Mouse (Mus musculus) hindlimb bud, embryonic 11.5 days (tissue): Measurements from ENCODE around the gene Gm3854.
"Not testable (repeated sequence)": the region's sequence is repeated elsewhere in the genome, so short reads cannot be mapped to it uniquely, and the experiment has no call there.

Experiments
- DNase-seq: peaks from one replicate; pipeline ENCODE4 v3.0.0-alpha.2; 2012; ENCODE audit warnings: low read depth, low spot score; ENCODE audit errors: extremely low spot score

Gm3854 gene

DNA sequence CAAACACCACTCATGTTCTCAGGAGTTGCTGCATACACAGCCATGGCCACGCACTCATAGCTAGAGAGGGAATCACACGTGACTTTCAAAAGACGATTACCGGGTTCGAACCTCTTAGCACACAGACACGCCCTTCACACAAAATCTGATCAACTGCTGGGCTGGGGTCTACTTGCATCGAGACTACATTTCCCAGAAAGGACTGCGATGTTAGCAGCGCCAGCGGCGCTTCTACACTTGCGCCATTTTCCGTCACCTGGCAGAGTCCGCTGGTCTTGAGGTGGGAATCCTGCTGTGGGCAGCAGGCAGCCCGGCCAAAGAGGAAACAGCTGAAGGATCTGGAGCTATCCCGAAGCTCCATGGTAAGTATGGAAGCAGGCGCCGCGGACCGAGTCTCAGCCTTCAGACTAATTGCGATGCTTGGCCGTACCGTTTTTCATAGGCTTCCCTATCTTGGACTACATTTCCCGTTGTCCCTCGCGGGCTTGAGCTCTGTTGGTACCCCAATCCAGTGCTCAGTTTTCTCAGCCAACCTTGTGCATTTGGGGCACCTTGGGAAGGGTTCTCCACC, at the start of gene Gm3854:
TSS of gene Gm3854 (plus strand) at position 259 of the 571 bp plus-strand sequence.
- peak; percentile 77 for DNase-seq

DNA sequence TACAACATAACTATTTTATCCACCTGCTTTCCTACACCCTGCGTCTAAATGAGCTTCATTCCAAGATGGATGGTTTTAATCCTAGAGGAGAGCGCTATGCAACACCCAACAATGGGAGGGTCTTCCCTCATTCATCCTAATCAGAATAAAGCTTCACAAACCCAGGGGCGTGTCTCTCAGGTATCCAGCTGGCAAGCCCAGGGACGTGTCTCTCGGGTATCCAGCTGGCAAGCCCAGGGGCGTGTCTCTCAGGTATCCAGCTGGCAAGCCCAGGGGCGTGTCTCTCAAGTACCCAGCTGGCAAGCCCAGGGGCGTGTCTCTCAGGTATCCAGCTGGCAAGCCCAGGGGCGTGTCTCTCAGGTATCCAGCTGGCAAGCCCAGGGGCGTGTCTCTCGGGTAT, 42.8 kb upstream of the Gm3854 start:
- DNase-seq, result not testable (repeated sequence)

GRCm38 (mm10) chr7:6330458-6331232, 12.9 kb upstream of the Gm3854 start:
- DNase-seq, result no peak

DNA sequence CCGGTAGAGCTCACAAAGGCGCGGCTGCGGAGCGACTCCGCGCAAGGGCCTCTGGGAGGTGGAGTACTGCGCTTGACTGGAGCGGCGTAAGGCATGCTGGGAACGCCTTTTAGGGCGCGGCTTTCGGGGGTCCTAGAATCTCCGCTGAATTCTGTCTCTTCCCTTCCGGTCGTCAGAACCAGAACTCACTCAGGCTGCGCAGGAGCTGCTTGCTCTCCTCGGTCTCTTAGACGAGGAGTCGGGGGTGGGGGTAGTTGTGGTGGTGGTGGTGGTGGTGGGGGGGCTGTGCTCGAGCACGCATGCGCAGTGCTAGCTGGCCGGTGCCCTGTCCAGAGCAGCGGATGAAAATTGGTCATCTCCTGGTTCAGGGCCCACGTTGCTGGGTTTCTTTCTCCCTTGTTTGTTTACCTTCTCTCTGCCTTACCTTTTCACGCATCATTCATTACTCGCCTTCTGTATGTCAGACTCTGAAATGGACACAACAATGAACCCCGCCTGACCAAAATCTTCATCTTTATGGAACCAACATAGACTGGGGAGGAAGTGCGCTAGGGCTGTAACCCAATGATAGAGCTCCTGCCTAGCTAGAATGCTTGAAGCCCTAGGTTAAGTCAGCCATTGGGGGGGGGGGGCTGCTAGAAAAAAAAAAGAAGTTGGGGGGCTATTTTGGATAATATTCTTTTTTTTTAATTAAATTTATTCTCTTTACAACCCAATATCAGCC, 12.2 kb upstream of the Gm3854 start, which contains the start of gene Zfp583:
TSS of gene Zfp583 (minus strand) at position 53 of the 724 bp plus-strand sequence.
- peak; percentile 42 for DNase-seq

- DNase-seq, result no peak
Observed at GRCm38 (mm10) chr7:6339865-6340264, 3.7 kb upstream of the Gm3854 start.

- DNase-seq, result no peak
Observed at GRCm38 (mm10) chr7:6344124-6344523, 565 bp downstream of the Gm3854 start.

DNA sequence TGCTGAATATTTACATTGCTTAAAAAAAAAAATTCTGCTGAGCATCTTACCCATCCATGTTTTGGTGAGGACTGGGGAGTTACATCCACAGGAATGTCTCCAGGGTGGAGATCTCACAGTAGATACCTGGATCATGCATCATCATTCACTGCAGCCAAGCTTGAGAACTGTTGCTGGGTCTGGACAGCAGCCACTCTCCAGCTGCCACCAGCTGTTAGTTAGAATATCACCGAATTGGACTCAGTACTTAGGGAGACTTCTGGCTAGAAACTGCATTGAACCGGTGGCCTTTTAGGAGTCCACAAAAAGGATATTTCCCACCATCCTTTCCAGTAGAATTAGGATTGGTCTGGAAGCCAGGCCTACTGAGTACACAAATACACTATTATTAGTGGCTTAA, 14.6 kb downstream of the Gm3854 start:
- DNase-seq, result no peak

- DNase-seq, result peak; percentile 91
Observed at GRCm38 (mm10) chr7:6358937-6359590, 15.5 kb downstream of the Gm3854 start.

GRCm38 (mm10) chr7:6360477-6361060, 17.0 kb downstream of the Gm3854 start:
- DNase-seq, result no peak

- no peak for DNase-seq
Observed at GRCm38 (mm10) chr7:6361756-6362155, 18.2 kb downstream of the Gm3854 start.

- peak; percentile 92 for DNase-seq
Observed at GRCm38 (mm10) chr7:6362268-6363046, 18.9 kb downstream of the Gm3854 start.

- no peak for DNase-seq
Observed at GRCm38 (mm10) chr7:6363047-6363488, 19.5 kb downstream of the Gm3854 start, which contains the start of gene Zfp78. Gene Zfp78 (plus strand): TSS chr7:6363280.

GRCm38 (mm10) chr7:6364761-6365160, 21.2 kb downstream of the Gm3854 start:
- no peak for DNase-seq

- no peak for DNase-seq
Observed at GRCm38 (mm10) chr7:6367185-6367584, 23.6 kb downstream of the Gm3854 start.

DNA sequence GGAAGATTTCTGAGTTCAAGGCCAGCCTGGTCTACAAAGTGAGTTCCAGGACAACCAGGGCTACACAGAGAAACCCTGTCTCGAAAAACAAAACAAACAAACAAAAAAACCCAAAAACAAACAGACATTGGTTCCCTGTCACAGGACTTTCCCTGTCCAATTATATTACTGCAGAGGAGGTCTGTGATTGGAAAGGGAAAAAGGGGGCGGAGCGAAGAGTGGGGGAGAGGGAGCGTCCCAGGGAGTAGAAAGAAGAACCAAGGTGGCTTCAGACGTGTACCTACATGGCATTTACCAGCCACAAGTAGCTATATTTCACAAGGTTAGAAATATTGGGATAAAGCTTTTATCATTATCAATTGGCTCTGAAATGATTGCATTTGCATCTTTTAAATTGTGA, 24.6 kb downstream of the Gm3854 start:
- DNase-seq, result not testable (repeated sequence)

GRCm38 (mm10) chr7:6369460-6369859, 25.9 kb downstream of the Gm3854 start:
- DNase-seq, result no peak

DNA sequence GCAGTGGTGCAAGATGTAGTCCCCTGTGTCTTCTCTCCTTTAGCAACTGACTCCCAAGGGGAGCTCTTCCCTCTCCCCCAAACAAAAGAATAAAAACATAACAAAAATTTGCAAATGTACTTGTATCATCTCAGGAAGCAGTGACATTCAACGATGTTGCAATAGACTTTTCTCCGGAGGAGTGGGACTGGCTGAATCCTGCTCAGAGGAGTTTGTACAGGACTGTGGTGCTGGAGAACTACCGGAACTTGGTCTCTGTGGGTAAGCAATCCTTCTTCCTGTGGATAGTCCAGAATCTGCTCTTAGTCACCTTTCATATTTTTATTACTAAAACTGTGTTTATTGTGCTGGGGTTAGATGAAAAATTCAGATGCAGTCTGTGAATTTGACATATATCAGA, 29.4 kb downstream of the Gm3854 start:
- DNase-seq, result no peak

GRCm38 (mm10) chr7:6378441-6378840, 34.9 kb downstream of the Gm3854 start:
- no peak for DNase-seq

DNA sequence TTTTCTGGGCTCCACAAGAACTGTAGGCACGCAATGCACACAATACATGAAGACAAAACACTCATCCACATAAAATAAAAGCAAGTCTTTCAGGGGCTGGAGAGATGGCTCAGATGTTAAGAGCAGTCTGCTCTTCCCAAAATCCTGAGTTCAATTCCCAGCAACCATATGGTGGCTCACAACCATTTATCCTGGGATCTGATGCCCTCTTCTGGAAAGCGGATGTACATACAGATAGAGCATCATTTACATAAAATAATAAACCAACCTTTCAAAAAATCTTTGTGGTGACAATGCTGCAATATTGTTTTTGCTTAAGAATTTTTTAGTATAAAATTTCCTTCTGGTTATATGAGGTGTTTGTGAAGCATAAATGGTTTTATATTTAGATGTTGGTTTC, 37.9 kb downstream of the Gm3854 start:
- DNase-seq, result no peak

DNA sequence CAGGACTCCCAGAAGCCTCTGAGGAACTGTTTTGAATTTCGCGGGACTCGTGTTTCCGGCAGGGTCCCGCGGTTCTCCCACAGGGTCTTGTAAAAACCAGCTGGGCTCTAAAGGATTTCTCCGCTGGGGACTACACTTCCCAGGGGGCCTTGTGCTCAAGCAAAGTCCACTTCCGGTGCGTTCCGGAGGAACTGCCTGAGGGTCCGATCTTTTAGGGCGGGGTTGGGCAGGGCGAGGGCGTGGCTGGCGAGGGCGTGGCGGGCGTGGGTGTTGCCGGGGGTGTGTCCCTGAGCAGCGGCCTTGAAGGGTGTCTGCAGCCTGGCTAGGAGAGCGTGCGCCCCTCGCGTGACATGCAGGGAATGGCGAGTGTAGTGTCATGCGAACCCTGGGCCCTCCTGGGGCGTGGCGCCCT, 39.5 kb downstream of the Gm3854 start, which contains the start of gene Zfp28:
TSS of gene Zfp28 (plus strand) at position 252 of the 412 bp plus-strand sequence.
- peak; percentile 92 for DNase-seq
